Mouse (Mus musculus): ENCODE measurements at regions not wholly inside any gene's neighbourhood (a gene's known extent, or its start where the extent isn't known, plus 50 kb on each side); places are given as distances from the start of the nearest gene placed in this dataset.

GRCm38 (mm10) chr11:71615526-71615925 lies 134.2 kb upstream of the Wscd1 start:
- no peak for ATAC-seq (ENCODE audit: extremely low read depth, insufficient number of reproducible peaks, low FRiP score, low TSS enrichment)
- H3K27me3 ChIP-seq (replicated peaks) = no peaks in the 10 kb centered on the region
- H3K9me3 ChIP-seq = peaks cover 4% of the 10 kb centered on the region; the same call in 1 of the 2 replicates
- H3K4me2 ChIP-seq = no peak overlapping the region
- no peak overlapping the region for H3K4me3 ChIP-seq
- H3K9ac ChIP-seq = no peak overlapping the region
- H3K4me1 ChIP-seq = no peaks in the 10 kb centered on the region
- 70% methylated on average over 5 of the region's 5 CpGs for WGBS
- no peak overlapping the region for H3K27ac ChIP-seq (replicated peaks)
- H3K36me3 ChIP-seq = no peaks in the 10 kb centered on the region

- Histone ChIP-seq H3K27me3 (replicated peaks) (no peaks in the 10 kb centered on the region; the same call in 1 of the 2 replicates), H3K36me3 (no peaks in the 10 kb centered on the region), H3K4me2 (no peak overlapping the region), H3K4me1 (no peaks in the 10 kb centered on the region), H3K9me3 (no peaks in the 10 kb centered on the region), H3K9ac (no peak overlapping the region), H3K27ac (replicated peaks) (no peak overlapping the region), H3K4me3 (no peak overlapping the region)
- WGBS = 73% methylated on average over 5 of the region's 5 CpGs
- ATAC-seq (ENCODE audit: extremely low read depth, insufficient number of reproducible peaks, low FRiP score, low TSS enrichment) = no peak
Observed at GRCm38 (mm10) chr11:71625501-71626191, 124.1 kb upstream of the Wscd1 start.

GRCm38 (mm10) chr11:71636111-71636510 lies 113.6 kb upstream of the Wscd1 start:
- Histone ChIP-seq H3K36me3 (no peaks in the 10 kb centered on the region), H3K4me1 (no peaks in the 10 kb centered on the region), H3K9ac (no peak overlapping the region), H3K9me3 (no peaks in the 10 kb centered on the region), H3K4me2 (no peak overlapping the region), H3K4me3 (no peak overlapping the region), H3K27ac (replicated peaks) (no peak overlapping the region), H3K27me3 (replicated peaks) (no peaks in the 10 kb centered on the region)
- ATAC-seq (ENCODE audit: extremely low read depth, insufficient number of reproducible peaks, low FRiP score, low TSS enrichment) = no peak
- 63% methylated on average over 1 of the region's 1 CpGs for WGBS

- WGBS = 31% methylated on average over 5 of the region's 5 CpGs
- ATAC-seq (ENCODE audit: extremely low read depth, insufficient number of reproducible peaks, low FRiP score, low TSS enrichment) = no peak
- Histone ChIP-seq H3K36me3 (no peaks in the 10 kb centered on the region), H3K4me1 (no peaks in the 10 kb centered on the region), H3K9me3 (no peaks in the 10 kb centered on the region), H3K4me2 (no peak overlapping the region), H3K9ac (no peak overlapping the region), H3K27ac (replicated peaks) (no peak overlapping the region), H3K4me3 (no peak overlapping the region), H3K27me3 (replicated peaks) (no peaks in the 10 kb centered on the region)
Observed at GRCm38 (mm10) chr11:71636785-71637184, 112.9 kb upstream of the Wscd1 start.

- H3K9me3 ChIP-seq = no peaks in the 10 kb centered on the region
- H3K4me1 ChIP-seq = no peaks in the 10 kb centered on the region
- no peaks in the 10 kb centered on the region for H3K27me3 ChIP-seq (replicated peaks)
- 80% methylated on average over 5 of the region's 5 CpGs for WGBS
- no peak overlapping the region for H3K27ac ChIP-seq (replicated peaks)
- no peak overlapping the region for H3K4me3 ChIP-seq
- no peak overlapping the region for H3K9ac ChIP-seq
- no peaks in the 10 kb centered on the region for H3K36me3 ChIP-seq
- no peak for ATAC-seq (ENCODE audit: extremely low read depth, insufficient number of reproducible peaks, low FRiP score, low TSS enrichment)
- no peak overlapping the region for H3K4me2 ChIP-seq
Observed at GRCm38 (mm10) chr11:71642886-71643285, 106.8 kb upstream of the Wscd1 start.

DNA sequence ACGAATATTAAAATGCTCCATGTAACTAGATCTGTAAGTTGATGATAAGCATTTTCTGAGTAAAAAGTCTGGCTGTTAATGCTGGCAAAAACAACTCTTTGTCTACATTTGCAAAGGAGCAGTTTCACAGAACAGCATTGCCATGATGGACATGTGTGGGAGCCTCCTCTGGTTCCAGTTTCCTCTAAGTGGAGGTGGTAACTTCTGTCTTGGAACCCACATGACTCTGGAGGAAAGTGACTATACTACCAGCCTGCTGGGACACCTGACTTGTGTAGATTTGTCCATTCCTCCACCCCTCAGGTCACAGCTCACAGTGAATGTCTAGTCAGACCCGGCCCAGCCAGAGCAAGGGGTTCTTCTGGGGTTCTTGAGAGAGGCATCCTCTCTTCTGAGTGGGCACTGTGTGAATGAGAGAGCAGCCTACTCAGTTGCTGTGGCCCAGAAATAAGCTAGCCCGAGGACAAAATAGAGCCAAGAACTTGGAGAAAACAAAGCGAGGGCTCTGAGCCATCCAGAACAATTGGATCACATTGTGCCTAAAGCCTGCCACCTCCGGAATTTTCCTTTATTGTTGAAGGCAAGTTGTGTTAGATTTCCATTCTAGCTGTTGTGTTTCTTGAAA lies 97.9 kb upstream of the Wscd1 start:
- H3K27ac ChIP-seq (replicated peaks) = no peak overlapping the region
- H3K9me3 ChIP-seq = no peaks in the 10 kb centered on the region
- no peaks in the 10 kb centered on the region for H3K4me1 ChIP-seq
- ATAC-seq (ENCODE audit: extremely low read depth, insufficient number of reproducible peaks, low FRiP score, low TSS enrichment) = no peak
- no peaks in the 10 kb centered on the region for H3K36me3 ChIP-seq
- 70% methylated on average over 5 of the region's 5 CpGs for WGBS
- no peak overlapping the region for H3K4me3 ChIP-seq
- 0 out of 2 replicates have a peak, but pooled peaks cover 3% of the 10 kb centered on the region for H3K27me3 ChIP-seq (replicated peaks)
- H3K9ac ChIP-seq = no peak overlapping the region
- no peak overlapping the region for H3K4me2 ChIP-seq

DNA sequence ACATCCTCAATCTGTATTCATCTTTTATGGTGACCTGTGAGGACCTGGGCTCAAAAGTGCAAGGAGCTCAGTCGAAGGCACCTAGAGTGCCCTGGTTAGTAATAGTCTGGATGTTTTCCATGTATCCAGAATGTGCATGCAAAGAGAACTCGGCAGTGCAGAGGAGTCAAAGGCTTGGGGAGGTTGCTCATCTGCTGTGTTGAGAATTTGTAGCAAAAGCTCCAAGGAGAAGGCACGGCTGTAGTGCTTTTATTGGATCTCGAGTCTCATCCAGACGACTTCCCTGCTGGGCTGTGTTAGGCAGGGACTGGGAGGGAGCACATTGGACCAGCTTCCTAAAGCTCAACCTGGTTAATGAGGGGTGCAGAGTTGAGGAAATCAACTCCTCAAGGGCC lies 97.3 kb upstream of the Wscd1 start:
- no peak overlapping the region for H3K4me3 ChIP-seq
- WGBS = 67% methylated on average over 5 of the region's 5 CpGs
- H3K27me3 ChIP-seq (replicated peaks) = 0 out of 2 replicates have a peak, but pooled peaks cover 3% of the 10 kb centered on the region
- H3K27ac ChIP-seq (replicated peaks) = no peak overlapping the region
- H3K4me1 ChIP-seq = no peaks in the 10 kb centered on the region
- no peaks in the 10 kb centered on the region for H3K9me3 ChIP-seq
- H3K36me3 ChIP-seq = no peaks in the 10 kb centered on the region
- no peak for ATAC-seq (ENCODE audit: extremely low read depth, insufficient number of reproducible peaks, low FRiP score, low TSS enrichment)
- no peak overlapping the region for H3K9ac ChIP-seq
- no peak overlapping the region for H3K4me2 ChIP-seq

- no peak for ATAC-seq (ENCODE audit: extremely low read depth, insufficient number of reproducible peaks, low FRiP score, low TSS enrichment)
- H3K4me3 ChIP-seq = no peak overlapping the region
- H3K36me3 ChIP-seq = no peaks in the 10 kb centered on the region
- no peak overlapping the region for H3K4me2 ChIP-seq
- 57% methylated on average over 2 of the region's 2 CpGs for WGBS
- no peaks in the 10 kb centered on the region for H3K4me1 ChIP-seq
- no peaks in the 10 kb centered on the region for H3K9me3 ChIP-seq
- no peaks in the 10 kb centered on the region for H3K27me3 ChIP-seq (replicated peaks)
- no peak overlapping the region for H3K27ac ChIP-seq (replicated peaks)
- H3K9ac ChIP-seq = no peak overlapping the region
Observed at GRCm38 (mm10) chr11:71658346-71658745, 91.4 kb upstream of the Wscd1 start.

- no peak for ATAC-seq (ENCODE audit: extremely low read depth, insufficient number of reproducible peaks, low FRiP score, low TSS enrichment)
- Histone ChIP-seq H3K9me3 (no peaks in the 10 kb centered on the region), H3K27ac (replicated peaks) (no peak overlapping the region), H3K9ac (no peak overlapping the region), H3K27me3 (replicated peaks) (no peaks in the 10 kb centered on the region), H3K4me2 (no peak overlapping the region), H3K36me3 (no peaks in the 10 kb centered on the region), H3K4me1 (no peaks in the 10 kb centered on the region), H3K4me3 (no peak overlapping the region)
- WGBS = 61% methylated on average over 19 of the region's 19 CpGs
Observed at GRCm38 (mm10) chr11:71670111-71671050, 79.3 kb upstream of the Wscd1 start.

DNA sequence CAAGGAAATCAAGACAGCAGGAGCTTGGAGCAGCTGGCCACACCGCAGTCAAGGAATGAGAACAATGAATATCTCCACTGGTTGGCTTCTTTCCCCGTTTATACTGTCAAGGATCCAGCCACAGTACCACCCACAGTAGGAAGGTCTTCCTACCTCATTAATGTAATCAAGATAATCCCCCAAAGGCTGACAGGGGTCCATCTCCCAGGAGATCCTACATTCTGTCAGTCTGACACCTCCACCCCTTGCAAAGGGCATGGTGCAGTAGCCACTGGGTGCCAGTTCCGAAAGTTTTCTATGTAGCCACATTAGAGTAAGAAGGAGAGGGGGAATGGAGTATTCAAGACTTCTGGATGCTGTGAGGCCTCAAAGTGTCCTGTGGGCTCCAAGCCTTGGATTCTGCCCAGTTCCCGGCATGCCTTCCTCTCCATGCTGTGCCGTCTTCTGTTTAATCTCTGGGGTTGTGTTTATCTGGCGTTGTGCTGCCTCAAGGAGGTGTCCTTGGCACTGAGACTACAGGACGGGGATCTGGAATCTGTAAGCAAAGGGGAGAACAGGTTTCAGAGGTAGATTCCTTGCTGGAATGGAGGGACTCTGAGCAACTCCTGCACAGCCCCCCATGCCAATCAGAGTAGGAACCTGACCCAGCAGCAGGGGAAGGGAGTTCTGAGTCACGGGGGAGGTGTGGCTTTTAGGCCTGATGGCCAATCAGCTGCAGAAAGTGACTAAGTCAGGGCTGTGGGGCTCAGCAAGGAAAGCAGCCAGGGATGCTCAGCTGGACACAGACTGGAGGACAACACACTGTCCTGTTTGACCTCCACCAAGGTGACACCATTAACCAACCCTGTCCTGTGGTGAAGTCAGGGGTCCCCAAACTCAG lies 77.3 kb upstream of the Wscd1 start:
- no peak for ATAC-seq (ENCODE audit: extremely low read depth, insufficient number of reproducible peaks, low FRiP score, low TSS enrichment)
- H3K4me2 ChIP-seq = no peak overlapping the region
- H3K9ac ChIP-seq = no peak overlapping the region
- H3K4me3 ChIP-seq = no peak overlapping the region
- H3K36me3 ChIP-seq = no peaks in the 10 kb centered on the region
- H3K27me3 ChIP-seq (replicated peaks) = peaks cover 3% of the 10 kb centered on the region; the same call in 1 of the 2 replicates
- H3K9me3 ChIP-seq = no peaks in the 10 kb centered on the region
- no peaks in the 10 kb centered on the region for H3K4me1 ChIP-seq
- H3K27ac ChIP-seq (replicated peaks) = no peak overlapping the region
- 17% methylated on average over 8 of the region's 8 CpGs for WGBS

DNA sequence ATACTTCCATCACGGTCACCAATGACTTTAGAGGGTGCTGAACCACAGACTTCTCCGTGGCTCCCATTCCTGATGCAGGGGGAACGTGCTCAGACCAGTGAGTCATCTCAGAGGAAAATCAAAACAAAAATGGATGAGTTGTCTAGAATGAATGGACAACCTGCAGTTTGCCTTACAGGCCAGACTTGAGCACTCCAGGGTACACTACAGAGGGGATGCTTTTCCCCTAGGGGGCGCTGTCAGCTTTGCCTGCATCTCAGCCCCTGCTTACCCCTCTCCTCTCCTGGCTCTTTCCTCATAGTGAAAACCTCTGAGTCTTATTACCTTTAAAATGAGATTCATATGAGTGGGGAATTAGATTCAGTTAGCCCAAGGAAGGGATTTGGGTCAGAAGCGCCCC lies 75.4 kb upstream of the Wscd1 start:
- ATAC-seq (ENCODE audit: extremely low read depth, insufficient number of reproducible peaks, low FRiP score, low TSS enrichment) = no peak

More for the DNA sequence above, 75.4 kb upstream of the Wscd1 start:
- Histone ChIP-seq H3K4me3 (no peak overlapping the region), H3K36me3 (no peaks in the 10 kb centered on the region), H3K9ac (no peak overlapping the region), H3K9me3 (no peaks in the 10 kb centered on the region), H3K4me2 (no peak overlapping the region), H3K27me3 (replicated peaks) (peaks cover 3% of the 10 kb centered on the region; the same call in 1 of the 2 replicates), H3K4me1 (no peaks in the 10 kb centered on the region), H3K27ac (replicated peaks) (no peak overlapping the region)
- WGBS = 39% methylated on average over 5 of the region's 5 CpGs
